Mouse (Mus musculus): ENCODE results near the gene Espn. TPM values are rescaled to one million over a fixed set of nuclear protein-coding genes. Genes with fewer than 3 reads are reported as not detected.

The Espn gene
- polyA plus RNA-seq, 1 experiment from 2014 or later, result 1.3 TPM

DNA sequence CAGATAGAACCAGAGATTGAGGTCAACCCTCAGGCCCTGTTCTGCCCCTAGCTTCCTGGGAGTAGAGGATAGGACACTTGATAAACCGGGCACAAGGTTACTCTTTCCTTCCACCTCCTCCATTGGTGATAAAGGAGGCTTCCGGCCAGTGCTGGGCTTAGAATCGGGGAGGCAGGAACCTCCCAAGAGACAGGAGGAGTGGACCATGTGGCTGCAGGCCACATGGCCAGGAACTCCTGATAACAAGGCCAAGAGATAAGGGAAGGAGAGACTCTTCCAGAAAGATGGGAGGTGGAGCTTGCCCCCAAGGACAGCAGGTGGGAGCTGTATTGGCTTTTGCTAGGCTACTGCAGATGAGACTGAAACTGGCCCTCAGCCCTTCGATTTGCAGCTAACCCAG is 1.6 kb downstream of the Espn start:
- in situ Hi-C loops (cut with MboI; ENCODE audit: low pct_unique_long_range_greater_than_20kb), result no loop called here
- no peak for TF ChIP-seq CTCF (IDR thresholded peaks at IDR 0.05)
- ChIA-PET POLR2A (no interaction called here), CTCF (no interaction called here)
- no peak for ATAC-seq
- DNase-seq (ENCODE audit: low read depth, low spot score), result no peak
- H3K27me3 ChIP-seq, result no peaks in the 10 kb centered on the region

DNA sequence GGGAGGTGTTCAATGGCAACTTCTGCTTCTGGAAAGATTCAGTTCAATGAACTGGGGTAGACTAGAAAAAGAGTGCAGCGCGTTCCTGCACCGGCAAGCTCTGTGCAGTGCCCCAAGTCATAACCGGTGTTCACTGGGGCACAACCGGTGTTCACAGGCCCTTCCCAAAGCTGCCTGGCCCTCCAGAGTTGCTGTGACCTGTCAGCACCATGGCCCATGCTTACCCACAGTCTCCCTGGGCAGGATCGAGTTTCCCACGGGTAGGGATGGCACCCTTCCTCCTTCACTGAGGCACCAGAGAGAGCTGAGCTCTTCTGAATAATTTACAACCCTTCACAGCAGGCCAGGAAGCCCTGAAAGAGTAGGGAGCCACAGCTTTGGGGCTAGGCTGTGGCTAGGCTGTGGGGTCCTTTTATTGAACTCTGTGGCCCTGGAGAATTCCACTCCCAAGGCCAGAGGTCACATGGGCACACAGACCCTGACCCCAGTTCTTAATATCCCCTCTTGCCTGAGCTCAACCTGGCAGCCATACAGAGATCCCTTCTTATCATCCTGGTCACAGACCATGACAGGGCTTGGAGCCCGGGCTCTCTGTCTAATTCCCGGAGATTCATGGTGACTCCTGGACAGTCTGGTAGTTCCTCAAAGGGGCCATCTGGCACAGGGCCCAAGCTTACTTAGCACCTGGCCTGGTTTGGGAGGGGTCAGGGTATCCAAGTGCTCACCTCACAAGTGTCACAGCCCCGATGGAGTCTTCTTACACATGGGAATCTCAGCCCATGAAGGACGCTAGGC is 5.9 kb downstream of the Espn start:
- peak; percentile 39 for DNase-seq (ENCODE audit: low read depth, low spot score)
- CTCF ChIA-PET, result interaction anchor here (1.5 to 1.6 kb wide), 2 partner anchors 9 to 19 kb away, joined by 5 to 7 read pairs; no protein-coding TSS in a partner anchor
- no peaks in the 10 kb centered on the region for H3K27me3 ChIP-seq
- in situ Hi-C loops (cut with MboI; ENCODE audit: low pct_unique_long_range_greater_than_20kb), result no loop called here
- TF ChIP-seq CTCF (IDR thresholded peaks at IDR 0.05), result no peak
- POLR2A ChIA-PET, result no interaction called here
- ATAC-seq, result peak; percentile 65

- DNase-seq (ENCODE audit: low read depth, low spot score) (no peak), ATAC-seq (no peak)
- in situ Hi-C loops (cut with MboI; ENCODE audit: low pct_unique_long_range_greater_than_20kb), result no loop called here
- ChIA-PET CTCF (interaction anchor here (1.5 kb wide), 1 partner anchor 20 kb away, joined by 7 read pairs; no protein-coding TSS in a partner anchor), POLR2A (no interaction called here)
- no peaks in the 10 kb centered on the region for H3K27me3 ChIP-seq
- TF ChIP-seq CTCF (IDR thresholded peaks at IDR 0.05), result no peak
These were observed 6.7 kb downstream of the Espn start for GRCm38 (mm10) chr4:152145473-152145872.

- POLR2A ChIA-PET, result no interaction called here
- no peak for TF ChIP-seq CTCF (IDR thresholded peaks at IDR 0.05)
- DNase-seq (ENCODE audit: low read depth, low spot score), result no peak
- no peak for ATAC-seq
- H3K27me3 ChIP-seq, result no peaks in the 10 kb centered on the region
- CTCF ChIA-PET, result no interaction called here
- in situ Hi-C loops (cut with MboI; ENCODE audit: low pct_unique_long_range_greater_than_20kb), result no loop called here
These were observed 8.5 kb downstream of the Espn start for GRCm38 (mm10) chr4:152143632-152144031.

GRCm38 (mm10) chr4:152141521-152142135 is 10.5 kb downstream of the Espn start:
- POLR2A ChIA-PET, result no interaction called here
- no peaks in the 10 kb centered on the region for H3K27me3 ChIP-seq
- TF ChIP-seq CTCF (IDR thresholded peaks at IDR 0.05), result no peak
- no peak for DNase-seq (ENCODE audit: low read depth, low spot score)
- no peak for ATAC-seq
- CTCF ChIA-PET, result interaction anchor here (1.1 kb wide), 1 partner anchor 12 kb away, joined by 3 read pairs; no protein-coding TSS in a partner anchor
- in situ Hi-C loops (cut with MboI; ENCODE audit: low pct_unique_long_range_greater_than_20kb), result no loop called here

DNA sequence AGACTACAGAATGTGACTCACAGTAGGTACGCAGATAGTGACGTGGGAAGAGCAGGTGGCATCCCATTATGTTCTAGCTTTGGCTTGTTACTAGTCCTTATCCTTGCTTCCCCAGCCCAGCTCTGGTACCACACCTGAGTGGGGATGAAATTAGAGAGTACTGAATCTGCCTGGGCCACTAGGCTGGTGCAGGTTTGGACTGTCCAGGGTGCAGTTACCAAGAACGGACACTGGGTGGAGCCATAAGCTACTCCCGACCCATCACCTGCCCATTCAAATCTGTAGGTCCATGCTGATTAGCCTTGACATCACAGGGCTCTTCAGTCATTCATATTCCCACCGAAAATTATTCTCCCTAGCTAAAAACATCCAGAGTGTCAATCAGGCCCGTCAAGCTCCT is 11.7 kb downstream of the Espn start:
- TF ChIP-seq CTCF (IDR thresholded peaks at IDR 0.05), result no peak
- no peaks in the 10 kb centered on the region for H3K27me3 ChIP-seq
- in situ Hi-C loops (cut with MboI; ENCODE audit: low pct_unique_long_range_greater_than_20kb), result no loop called here
- POLR2A ChIA-PET, result no interaction called here
- peak; percentile 20 for DNase-seq (ENCODE audit: low read depth, low spot score)
- no peak for ATAC-seq
- CTCF ChIA-PET, result interaction anchor here (1.1 to 1.2 kb wide), 5 partner anchors 9 to 67 kb away, joined by 3 to 4 read pairs (median 3); no protein-coding TSS in a partner anchor

DNA sequence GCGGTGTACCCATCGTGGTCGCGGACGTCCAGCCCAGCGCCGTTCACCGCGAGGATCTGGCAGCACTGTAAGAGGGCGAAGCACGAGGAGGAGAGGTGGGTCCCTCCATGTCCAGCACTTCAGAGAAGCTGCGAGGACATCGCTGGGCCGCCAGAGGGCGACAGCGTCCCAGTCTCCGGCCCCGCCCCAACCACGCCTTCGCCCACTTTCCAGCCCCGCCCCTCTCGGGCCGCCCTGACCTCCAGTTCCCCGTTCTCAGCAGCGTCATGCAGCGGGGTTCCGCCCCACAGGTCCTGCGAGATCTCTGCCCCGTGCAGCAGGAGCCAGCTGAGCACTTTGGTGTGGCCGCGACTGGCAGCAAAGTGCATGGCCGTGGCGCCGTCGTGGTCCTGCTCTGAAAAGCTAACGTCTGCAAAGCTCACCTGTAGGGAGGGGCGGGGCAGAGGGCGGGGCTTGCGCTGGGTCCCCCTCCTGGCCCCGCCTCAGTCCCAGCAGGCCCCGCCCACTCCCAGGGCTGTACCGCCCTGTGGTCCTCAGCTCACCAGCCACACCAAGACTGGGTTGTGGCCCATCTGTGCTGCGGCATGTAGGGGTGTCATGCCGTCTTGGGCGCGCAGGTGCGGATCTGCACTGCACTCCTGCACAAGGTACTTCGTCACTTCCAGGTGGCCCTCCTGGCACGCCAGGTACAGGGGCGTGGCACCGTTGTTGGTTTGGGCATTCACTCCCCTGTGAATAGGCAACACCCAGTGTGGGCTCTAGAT is 13.5 kb downstream of the Espn start:
- DNase-seq (ENCODE audit: low read depth, low spot score), result peak; percentile 42
- TF ChIP-seq CTCF (IDR thresholded peaks at IDR 0.05), result no peak
- in situ Hi-C loops (cut with MboI; ENCODE audit: low pct_unique_long_range_greater_than_20kb), result no loop called here
- H3K27me3 ChIP-seq, result no peaks in the 10 kb centered on the region
- POLR2A ChIA-PET, result no interaction called here
- CTCF ChIA-PET, result interaction anchor here (0.8 to 1.2 kb wide), 2 partner anchors 11 to 27 kb away, joined by 3 read pairs; no protein-coding TSS in a partner anchor
- ATAC-seq, result peak; percentile 86

GRCm38 (mm10) chr4:152136876-152137250 is 15.3 kb downstream of the Espn start:
- no peak for TF ChIP-seq CTCF (IDR thresholded peaks at IDR 0.05)
- ChIA-PET CTCF (interaction anchor here (0.6 to 2.3 kb wide), 3 partner anchors 10 to 16 kb away, joined by 3 to 5 read pairs (median 4); no protein-coding TSS in a partner anchor), POLR2A (no interaction called here)
- DNase-seq (ENCODE audit: low read depth, low spot score) (no peak), ATAC-seq (no peak)
- H3K27me3 ChIP-seq, result no peaks in the 10 kb centered on the region
- in situ Hi-C loops (cut with MboI; ENCODE audit: low pct_unique_long_range_greater_than_20kb), result no loop called here

GRCm38 (mm10) chr4:152136112-152136875 is 15.9 kb downstream of the Espn start:
- ChIA-PET POLR2A (no interaction called here), CTCF (interaction anchor here (0.6 to 2.3 kb wide), 4 partner anchors 10 to 16 kb away, joined by 3 to 5 read pairs (median 4); no protein-coding TSS in a partner anchor)
- DNase-seq (ENCODE audit: low read depth, low spot score) (no peak), ATAC-seq (no peak)
- peaks cover 4% of the 10 kb centered on the region for H3K27me3 ChIP-seq
- no peak for TF ChIP-seq CTCF (IDR thresholded peaks at IDR 0.05)
- in situ Hi-C loops (cut with MboI; ENCODE audit: low pct_unique_long_range_greater_than_20kb), result no loop called here

GRCm38 (mm10) chr4:152135363-152135762 is 16.8 kb downstream of the Espn start:
- POLR2A ChIA-PET, result no interaction called here
- ATAC-seq (no peak), DNase-seq (ENCODE audit: low read depth, low spot score) (no peak)
- in situ Hi-C loops (cut with MboI; ENCODE audit: low pct_unique_long_range_greater_than_20kb), result no loop called here
- CTCF ChIA-PET, result interaction anchor here (1.2 to 1.7 kb wide), 3 partner anchors 10 to 131 kb away, joined by 3 to 7 read pairs (median 3); no protein-coding TSS in a partner anchor
- no peak for TF ChIP-seq CTCF (IDR thresholded peaks at IDR 0.05)
- peaks cover 8% of the 10 kb centered on the region for H3K27me3 ChIP-seq

Measured in Patski (cell line).